Mouse (Mus musculus) embryonic facial prominence, embryonic 14.5 days (tissue): ENCODE results near the gene Ercc2. TPM values are rescaled to one million over a fixed set of nuclear protein-coding genes. Genes with fewer than 3 reads are reported as not detected.

Experiments
- ATAC-seq: fragments of 200-750 bp; cut with Nextera tagmentation; 2 replicates; pipeline ENCODE4 v1.8.0; 2017; ENCODE audit warnings: low read depth, moderate number of reproducible peaks, moderate TSS enrichment
- DNase-seq: peaks from one replicate; pipeline ENCODE4 v3.0.0-alpha.2; 2015; ENCODE audit warnings: low spot score
- H3K27ac ChIP-seq: fragments of 300-500 bp; sonication (generic); replicated peaks from 2 replicates; pipeline ENCODE4 v1.5.1; 2014; ENCODE audit warnings: low read depth, mild to moderate bottlenecking, low read length, moderate library complexity
- H3K27me3 ChIP-seq: fragments of 300-500 bp; sonication (generic); replicated peaks from 2 replicates; pipeline ENCODE4 v1.6.1; 2014; ENCODE audit warnings: low read length; ENCODE audit not compliant: control insufficient read depth, insufficient read depth
- H3K36me3 ChIP-seq: fragments of 300-500 bp; sonication (generic); 2 replicates; pipeline ENCODE4 v1.6.1; 2014; ENCODE audit warnings: low read length, mixed read lengths; ENCODE audit not compliant: control insufficient read depth, insufficient read depth
- H3K4me1 ChIP-seq: fragments of 300-500 bp; sonication (generic); 2 replicates; pipeline ENCODE4 v1.6.1; 2014; ENCODE audit warnings: antibody characterized with exemption, low read length; ENCODE audit not compliant: control insufficient read depth, insufficient read depth
- H3K4me2 ChIP-seq: fragments of 300-500 bp; sonication (generic); 2 replicates; pipeline ENCODE4 v1.6.1; 2014; ENCODE audit warnings: low read depth, mild to moderate bottlenecking, low read length, moderate library complexity, mixed read lengths
- H3K4me3 ChIP-seq: fragments of 300-500 bp; sonication (generic); 2 replicates; pipeline ENCODE4 v1.5.1; 2014; ENCODE audit warnings: low read depth, mild to moderate bottlenecking, low read length
- H3K9ac ChIP-seq: fragments of 300-500 bp; sonication (generic); 2 replicates; pipeline ENCODE4 v1.6.1; 2014; ENCODE audit warnings: low read depth, mild to moderate bottlenecking, low read length, moderate library complexity, mixed read lengths
- H3K9me3 ChIP-seq: fragments of 300-500 bp; sonication (generic); 2 replicates; pipeline ENCODE4 v1.6.1; 2016; ENCODE audit warnings: low read length; ENCODE audit not compliant: control insufficient read depth
- WGBS: fragments of 180-500 bp; shearing (Covaris S2); extraction: QIAGEN DNeasy Blood & Tissue Kit; methylation state at CpG from one replicate; pipeline ENCODE4 v1.1.7; 2014; 5-methylcytosine and 5-hydroxymethylcytosine counted together
- polyA plus RNA-seq: library from polyadenylated mRNA; unstranded; fragments of >200 nt; fragmentation: Nextera tagmentation; extraction: Ambion mirVana; gene quantifications from 2 replicates; pipeline ENCODE4 v1.2.1, GENCODE M21; 2014

Gene Ercc2
- 10.9 and 14.7 TPM in 2 replicates for polyA plus RNA-seq

DNA sequence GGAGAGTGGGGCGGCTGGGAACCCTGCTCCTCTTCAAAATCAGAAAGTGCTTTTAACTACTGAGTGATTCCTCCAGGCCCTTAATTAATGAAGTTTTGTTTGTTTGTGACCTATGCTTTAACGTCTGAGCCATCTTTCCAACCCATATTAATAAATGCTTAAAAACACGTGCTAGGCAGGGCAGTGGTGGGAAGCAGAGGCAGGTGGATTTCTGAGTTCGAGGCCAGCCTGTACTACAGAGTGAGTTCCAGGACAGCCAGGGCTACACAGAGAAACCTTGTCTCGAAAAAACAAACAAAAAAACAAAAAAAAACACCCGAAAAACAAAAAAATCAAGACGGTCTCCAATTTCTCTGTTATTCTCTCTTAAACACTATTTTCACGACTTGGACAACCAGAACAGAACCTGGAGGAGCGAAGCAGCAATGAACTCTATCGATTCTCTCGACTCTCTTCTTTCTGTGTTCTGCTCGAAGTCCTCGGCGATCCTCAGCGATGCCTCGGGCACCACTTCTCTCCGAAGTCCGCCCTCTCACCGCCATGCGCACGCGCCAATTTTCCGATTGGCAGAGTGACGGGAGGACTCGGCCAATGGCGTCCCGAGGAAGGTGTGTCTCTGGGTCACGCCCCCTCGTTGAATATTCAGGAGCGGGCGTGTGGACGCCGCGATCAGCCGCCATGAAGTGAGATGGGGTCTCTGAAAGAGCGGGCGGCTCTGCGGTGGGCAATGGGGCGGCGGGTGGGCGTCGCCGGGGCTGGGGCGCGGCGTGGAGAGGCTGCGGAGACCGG, at the start of gene Ercc2:
TSS of gene Ercc2 (plus strand) at position 634 of the 789 bp plus-strand sequence.
- Histone ChIP-seq H3K4me3 (peak within 1 kb of the TSS; percentile 89), H3K4me2 (peak within 1 kb of the TSS; percentile 88), H3K27ac (0 out of 2 replicates have a peak within 1 kb of the TSS, but pooled peaks have one; percentile 21), H3K9me3 (no peaks in the 10 kb centered on the region), H3K4me1 (peaks cover 9% of the 10 kb centered on the region), H3K27me3 (no peaks in the 10 kb centered on the region), H3K36me3 (peaks cover 43% of the 10 kb centered on the region), H3K9ac (peak within 1 kb of the TSS; percentile 89)
- WGBS, result 8% methylated on average over 32 of the region's 48 CpGs
- peak; percentile 96 for ATAC-seq
- peak; percentile 99 for DNase-seq

- peak overlapping the region; percentile 82 for H3K9ac ChIP-seq
- H3K9me3 ChIP-seq, result no peaks in the 10 kb centered on the region; the same call in 1 of the 2 replicates
- no peaks in the 10 kb centered on the region for H3K4me1 ChIP-seq
- H3K36me3 ChIP-seq, result no peaks in the 10 kb centered on the region
- no peak overlapping the region for H3K27ac ChIP-seq
- DNase-seq (peak; percentile 79), ATAC-seq (peak; percentile 72)
- WGBS, result under 1% methylated on average over 25 of the region's 52 CpGs
- peak overlapping the region; percentile 95 for H3K4me2 ChIP-seq
- H3K4me3 ChIP-seq, result peak overlapping the region; percentile 62
- no peaks in the 10 kb centered on the region for H3K27me3 ChIP-seq
Measured at GRCm38 (mm10) chr7:19332709-19333352, 49.0 kb upstream of the Ercc2 start.

GRCm38 (mm10) chr7:19335583-19335982, 46.2 kb upstream of the Ercc2 start:
- H3K4me1 ChIP-seq, result no peaks in the 10 kb centered on the region
- H3K4me2 ChIP-seq, result no peak overlapping the region
- no peaks in the 10 kb centered on the region for H3K9me3 ChIP-seq
- H3K36me3 ChIP-seq, result no peaks in the 10 kb centered on the region
- no peak overlapping the region for H3K27ac ChIP-seq
- H3K4me3 ChIP-seq, result no peak overlapping the region
- no peaks in the 10 kb centered on the region for H3K27me3 ChIP-seq
- DNase-seq (no peak), ATAC-seq (no peak)
- H3K9ac ChIP-seq, result no peak overlapping the region
- 38% methylated on average over 3 of the region's 3 CpGs for WGBS

GRCm38 (mm10) chr7:19337122-19337521, 44.7 kb upstream of the Ercc2 start:
- no peak for DNase-seq
- Histone ChIP-seq H3K27ac (no peak overlapping the region), H3K4me2 (no peak overlapping the region), H3K9ac (no peak overlapping the region), H3K4me3 (no peak overlapping the region), H3K36me3 (no peaks in the 10 kb centered on the region), H3K9me3 (no peaks in the 10 kb centered on the region), H3K27me3 (peaks cover 7% of the 10 kb centered on the region; the same call in 1 of the 2 replicates), H3K4me1 (peaks cover 9% of the 10 kb centered on the region; the same call in 1 of the 2 replicates)
- no peak for ATAC-seq
- WGBS, result 67% methylated on average over 10 of the region's 10 CpGs

- Histone ChIP-seq H3K36me3 (no peaks in the 10 kb centered on the region), H3K9me3 (no peaks in the 10 kb centered on the region), H3K4me1 (peaks cover 11% of the 10 kb centered on the region; the same call in 1 of the 2 replicates), H3K4me3 (no peak overlapping the region), H3K27ac (no peak overlapping the region), H3K9ac (no peak overlapping the region), H3K27me3 (peaks cover 7% of the 10 kb centered on the region; the same call in 1 of the 2 replicates), H3K4me2 (no peak overlapping the region)
- ATAC-seq, result no peak
- DNase-seq, result no peak
- 47% methylated on average over 2 of the region's 2 CpGs for WGBS
Measured at GRCm38 (mm10) chr7:19338060-19338459, 43.8 kb upstream of the Ercc2 start.

GRCm38 (mm10) chr7:19338596-19338995, 43.2 kb upstream of the Ercc2 start:
- Histone ChIP-seq H3K27ac (no peak overlapping the region), H3K27me3 (peaks cover 7% of the 10 kb centered on the region; the same call in 1 of the 2 replicates), H3K9ac (no peak overlapping the region), H3K9me3 (no peaks in the 10 kb centered on the region), H3K36me3 (no peaks in the 10 kb centered on the region), H3K4me3 (no peak overlapping the region), H3K4me1 (peaks cover 11% of the 10 kb centered on the region; the same call in 1 of the 2 replicates), H3K4me2 (no peak overlapping the region)
- ATAC-seq (no peak), DNase-seq (no peak)
- 67% methylated on average over 7 of the region's 7 CpGs for WGBS

- DNase-seq, result no peak
- no peak for ATAC-seq
- peaks cover 18% of the 10 kb centered on the region for H3K4me1 ChIP-seq
- peak overlapping the region; percentile 44; the same call in 1 of the 2 replicates for H3K4me3 ChIP-seq
- no peak overlapping the region for H3K27ac ChIP-seq
- peak overlapping the region; percentile 56; the same call in 1 of the 2 replicates for H3K9ac ChIP-seq
- no peaks in the 10 kb centered on the region for H3K36me3 ChIP-seq
- no peaks in the 10 kb centered on the region for H3K9me3 ChIP-seq
- peak overlapping the region; percentile 79 for H3K4me2 ChIP-seq
- 13% methylated on average over 10 of the region's 10 CpGs for WGBS
- H3K27me3 ChIP-seq, result peaks cover 7% of the 10 kb centered on the region; the same call in 1 of the 2 replicates
Measured at GRCm38 (mm10) chr7:19341250-19341649, 40.6 kb upstream of the Ercc2 start.

DNA sequence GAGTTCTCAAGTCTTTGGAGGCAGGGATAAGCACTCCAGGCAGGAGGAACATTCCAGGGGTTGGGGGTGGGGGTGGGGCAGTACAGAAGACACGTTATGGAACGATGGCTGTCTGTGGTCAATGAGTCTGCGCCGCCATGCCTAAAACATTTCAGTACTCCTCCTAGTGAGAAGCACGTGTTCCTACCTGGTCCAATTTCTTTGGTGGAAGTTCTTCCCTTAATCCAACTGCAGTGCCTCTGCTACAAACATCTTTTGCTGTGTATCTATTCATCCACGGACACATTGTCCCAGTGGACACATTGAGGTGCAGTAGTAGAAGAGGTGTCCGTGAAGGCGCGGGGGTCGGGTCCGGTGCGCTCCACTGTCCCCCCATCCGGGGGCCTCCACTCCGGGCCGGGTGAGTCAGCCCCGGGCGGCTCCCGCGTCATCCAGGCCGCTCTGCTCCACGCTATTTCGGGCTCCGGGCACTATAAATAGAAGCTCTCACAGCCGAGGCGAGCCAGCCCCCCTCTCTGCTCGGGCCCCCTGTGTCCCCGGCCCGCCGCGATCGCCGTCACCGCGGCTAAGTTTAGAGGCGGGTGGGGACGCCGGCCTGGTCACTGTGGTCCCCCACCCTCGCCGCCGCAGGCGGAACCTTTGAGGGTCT, 39.9 kb upstream of the Ercc2 start:
- H3K9ac ChIP-seq, result peak overlapping the region; percentile 56
- peak; percentile 8; the same call in 1 of the 2 replicates for ATAC-seq
- no peaks in the 10 kb centered on the region for H3K9me3 ChIP-seq
- H3K27me3 ChIP-seq, result peaks cover 7% of the 10 kb centered on the region; the same call in 1 of the 2 replicates
- H3K27ac ChIP-seq, result no peak overlapping the region; the same call in 1 of the 2 replicates
- peaks cover 18% of the 10 kb centered on the region for H3K4me1 ChIP-seq
- 1% methylated on average over 36 of the region's 41 CpGs for WGBS
- DNase-seq, result peak; percentile 57
- peak overlapping the region; percentile 44 for H3K4me3 ChIP-seq
- peak overlapping the region; percentile 79 for H3K4me2 ChIP-seq
- H3K36me3 ChIP-seq, result no peaks in the 10 kb centered on the region
